Mouse (Mus musculus): ENCODE results near the gene Csad. TPM values are rescaled to one million over a fixed set of nuclear protein-coding genes. Genes with fewer than 3 reads are reported as not detected.

Gene Csad
- polyA plus RNA-seq, 1 experiment = 181 TPM

GRCm38 (mm10) chr15:102194439-102194838, 10.1 kb downstream of the Csad start:
- Histone ChIP-seq H3K4me3 (ENCODE audit: insufficient read depth, low read depth, low read length) (no peak overlapping the region), H3K27ac (replicated peaks; ENCODE audit: low read depth, low read length) (no peak overlapping the region), H3K4me1 (ENCODE audit: control insufficient read depth, insufficient read depth, insufficient read length, low read length) (peaks cover 2% of the 10 kb centered on the region)

- Histone ChIP-seq H3K27ac (replicated peaks; ENCODE audit: low read depth, low read length) (no peak overlapping the region), H3K4me3 (ENCODE audit: insufficient read depth, low read depth, low read length) (no peak overlapping the region), H3K4me1 (ENCODE audit: control insufficient read depth, insufficient read depth, insufficient read length, low read length) (no peaks in the 10 kb centered on the region; the same call in none of the 2 replicates)
These were observed 10.9 kb downstream of the Csad start for GRCm38 (mm10) chr15:102193652-102194051.

- Histone ChIP-seq H3K4me3 (ENCODE audit: insufficient read depth, low read depth, low read length) (no peak overlapping the region), H3K27ac (replicated peaks; ENCODE audit: low read depth, low read length) (peak overlapping the region; percentile 62), H3K4me1 (ENCODE audit: control insufficient read depth, insufficient read depth, insufficient read length, low read length) (no peaks in the 10 kb centered on the region; the same call in none of the 2 replicates)
These were observed 11.6 kb downstream of the Csad start for GRCm38 (mm10) chr15:102192820-102193386.

- Histone ChIP-seq H3K4me1 (ENCODE audit: control insufficient read depth, insufficient read depth, insufficient read length, low read length) (no peaks in the 10 kb centered on the region; the same call in none of the 2 replicates), H3K27ac (replicated peaks; ENCODE audit: low read depth, low read length) (peak overlapping the region; percentile 62), H3K4me3 (ENCODE audit: insufficient read depth, low read depth, low read length) (no peak overlapping the region)
These were observed 12.2 kb downstream of the Csad start for GRCm38 (mm10) chr15:102192271-102192812.

DNA sequence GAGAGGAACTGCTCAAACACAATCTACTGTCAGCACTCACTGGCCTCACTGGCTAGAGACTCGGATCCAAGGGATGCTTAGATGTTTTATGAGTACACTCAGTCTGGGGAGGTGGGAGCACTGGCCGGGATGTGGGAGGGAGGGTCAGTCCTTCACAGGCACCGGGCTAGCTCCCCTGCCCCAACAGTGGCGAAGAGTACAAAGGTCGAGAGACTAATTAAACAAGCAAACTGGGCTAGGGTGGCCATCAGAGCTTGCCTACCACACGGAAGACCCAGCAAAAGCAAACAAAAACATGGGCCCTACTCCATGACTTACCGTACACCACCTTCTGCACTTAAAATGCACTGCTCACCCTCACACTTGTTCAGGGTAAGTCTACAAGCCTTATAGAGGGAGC, 12.8 kb downstream of the Csad start:
- H3K27ac ChIP-seq (replicated peaks; ENCODE audit: low read depth, low read length) = no peak overlapping the region
- no peaks in the 10 kb centered on the region; the same call in none of the 2 replicates for H3K4me1 ChIP-seq (ENCODE audit: control insufficient read depth, insufficient read depth, insufficient read length, low read length)

DNA sequence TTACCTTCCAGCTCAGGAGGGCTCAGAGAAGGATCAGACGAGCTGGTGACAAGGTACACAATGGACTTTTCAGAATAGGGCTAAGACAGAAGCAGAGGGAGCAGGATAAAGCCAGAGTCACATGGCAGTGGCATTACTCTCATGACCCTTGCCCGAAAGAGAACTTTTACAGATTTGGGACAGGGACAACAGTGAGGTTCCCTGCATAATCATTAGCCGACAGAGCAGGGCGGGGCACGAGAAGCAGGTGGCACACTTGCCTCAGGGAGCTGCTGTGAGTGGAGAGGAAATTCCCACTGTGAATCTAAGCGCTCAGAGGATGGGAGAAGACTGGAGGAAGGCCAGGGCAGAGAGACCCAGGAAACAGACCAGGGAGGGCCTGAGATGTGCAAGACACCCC, 15.6 kb downstream of the Csad start:
- no peak overlapping the region for H3K4me3 ChIP-seq (ENCODE audit: insufficient read depth, low read depth, low read length)
- no peak overlapping the region for H3K27ac ChIP-seq (replicated peaks; ENCODE audit: low read depth, low read length)

More for the DNA sequence above, 12.8 kb downstream of the Csad start:
- H3K4me3 ChIP-seq (ENCODE audit: insufficient read depth, low read depth, low read length) = no peak overlapping the region

GRCm38 (mm10) chr15:102188096-102188495, 16.4 kb downstream of the Csad start:
- Histone ChIP-seq H3K27ac (replicated peaks; ENCODE audit: low read depth, low read length) (no peak overlapping the region), H3K4me3 (ENCODE audit: insufficient read depth, low read depth, low read length) (no peak overlapping the region), H3K4me1 (ENCODE audit: control insufficient read depth, insufficient read depth, insufficient read length, low read length) (peaks cover 4% of the 10 kb centered on the region)

More for the DNA sequence above, 15.6 kb downstream of the Csad start:
- H3K4me1 ChIP-seq (ENCODE audit: control insufficient read depth, insufficient read depth, insufficient read length, low read length) = peaks cover 4% of the 10 kb centered on the region

- Histone ChIP-seq H3K27ac (replicated peaks; ENCODE audit: low read depth, low read length) (no peak overlapping the region), H3K4me1 (ENCODE audit: control insufficient read depth, insufficient read depth, insufficient read length, low read length) (peaks cover 4% of the 10 kb centered on the region), H3K4me3 (ENCODE audit: insufficient read depth, low read depth, low read length) (no peak overlapping the region)
These were observed 18.3 kb downstream of the Csad start for GRCm38 (mm10) chr15:102186239-102186638.

- Histone ChIP-seq H3K27ac (replicated peaks; ENCODE audit: low read depth, low read length) (no peak overlapping the region), H3K4me3 (ENCODE audit: insufficient read depth, low read depth, low read length) (no peak overlapping the region), H3K4me1 (ENCODE audit: control insufficient read depth, insufficient read depth, insufficient read length, low read length) (peaks cover 4% of the 10 kb centered on the region; the same call in 1 of the 2 replicates)
These were observed 21.4 kb downstream of the Csad start for GRCm38 (mm10) chr15:102183076-102183475.

DNA sequence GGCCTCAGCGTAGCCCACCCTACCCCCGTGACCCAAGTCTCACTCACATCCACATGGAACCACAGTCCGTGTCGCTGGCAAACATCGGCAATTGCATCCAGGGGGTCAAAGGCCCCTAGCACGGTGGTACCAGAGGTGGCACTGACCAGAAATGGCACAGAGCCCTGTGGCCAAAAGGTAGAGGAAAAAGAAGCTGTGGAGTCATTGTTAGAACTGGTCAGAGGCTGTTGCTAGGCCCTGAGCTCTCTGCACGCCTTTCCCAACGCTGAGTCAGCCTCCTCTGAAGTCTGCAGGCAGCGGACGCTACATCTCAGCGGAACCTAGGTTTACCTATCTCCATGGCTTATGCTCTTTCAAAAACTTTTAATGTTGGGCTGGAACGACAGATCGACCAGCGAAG, 24.6 kb downstream of the Csad start:
- no peak overlapping the region for H3K27ac ChIP-seq (replicated peaks; ENCODE audit: low read depth, low read length)

GRCm38 (mm10) chr15:102179106-102179505, 25.4 kb downstream of the Csad start:
- Histone ChIP-seq H3K4me1 (ENCODE audit: control insufficient read depth, insufficient read depth, insufficient read length, low read length) (no peaks in the 10 kb centered on the region), H3K27ac (replicated peaks; ENCODE audit: low read depth, low read length) (no peak overlapping the region), H3K4me3 (ENCODE audit: insufficient read depth, low read depth, low read length) (no peak overlapping the region)

More for the DNA sequence above, 24.6 kb downstream of the Csad start:
- Histone ChIP-seq H3K4me3 (ENCODE audit: insufficient read depth, low read depth, low read length) (no peak overlapping the region), H3K4me1 (ENCODE audit: control insufficient read depth, insufficient read depth, insufficient read length, low read length) (no peaks in the 10 kb centered on the region)

DNA sequence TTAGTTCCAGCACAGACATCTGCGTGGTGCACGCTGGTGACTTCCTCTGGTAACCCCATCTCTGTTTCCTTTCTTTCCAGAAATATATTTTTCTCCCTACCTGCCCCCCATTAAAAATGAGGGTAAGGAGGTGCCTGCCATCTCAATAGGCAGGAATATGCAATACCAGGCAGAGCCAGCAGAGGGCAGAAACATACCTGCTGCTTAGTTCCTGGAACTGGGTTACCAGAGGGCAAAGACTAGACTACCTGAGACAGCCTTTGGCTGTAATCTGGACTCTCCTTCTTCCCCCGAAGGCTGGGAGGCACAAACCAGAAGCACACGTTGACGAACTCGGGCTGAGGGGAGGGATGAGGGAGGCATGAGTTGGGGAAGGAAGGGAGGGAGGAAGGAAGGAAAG, 26.2 kb downstream of the Csad start:
- H3K27ac ChIP-seq (replicated peaks; ENCODE audit: low read depth, low read length) = no peak overlapping the region
- H3K4me1 ChIP-seq (ENCODE audit: control insufficient read depth, insufficient read depth, insufficient read length, low read length) = no peaks in the 10 kb centered on the region
- no peak overlapping the region for H3K4me3 ChIP-seq (ENCODE audit: insufficient read depth, low read depth, low read length)

GRCm38 (mm10) chr15:102177417-102177816, 27.1 kb downstream of the Csad start:
- Histone ChIP-seq H3K4me3 (ENCODE audit: insufficient read depth, low read depth, low read length) (no peak overlapping the region), H3K4me1 (ENCODE audit: control insufficient read depth, insufficient read depth, insufficient read length, low read length) (no peaks in the 10 kb centered on the region), H3K27ac (replicated peaks; ENCODE audit: low read depth, low read length) (no peak overlapping the region)

DNA sequence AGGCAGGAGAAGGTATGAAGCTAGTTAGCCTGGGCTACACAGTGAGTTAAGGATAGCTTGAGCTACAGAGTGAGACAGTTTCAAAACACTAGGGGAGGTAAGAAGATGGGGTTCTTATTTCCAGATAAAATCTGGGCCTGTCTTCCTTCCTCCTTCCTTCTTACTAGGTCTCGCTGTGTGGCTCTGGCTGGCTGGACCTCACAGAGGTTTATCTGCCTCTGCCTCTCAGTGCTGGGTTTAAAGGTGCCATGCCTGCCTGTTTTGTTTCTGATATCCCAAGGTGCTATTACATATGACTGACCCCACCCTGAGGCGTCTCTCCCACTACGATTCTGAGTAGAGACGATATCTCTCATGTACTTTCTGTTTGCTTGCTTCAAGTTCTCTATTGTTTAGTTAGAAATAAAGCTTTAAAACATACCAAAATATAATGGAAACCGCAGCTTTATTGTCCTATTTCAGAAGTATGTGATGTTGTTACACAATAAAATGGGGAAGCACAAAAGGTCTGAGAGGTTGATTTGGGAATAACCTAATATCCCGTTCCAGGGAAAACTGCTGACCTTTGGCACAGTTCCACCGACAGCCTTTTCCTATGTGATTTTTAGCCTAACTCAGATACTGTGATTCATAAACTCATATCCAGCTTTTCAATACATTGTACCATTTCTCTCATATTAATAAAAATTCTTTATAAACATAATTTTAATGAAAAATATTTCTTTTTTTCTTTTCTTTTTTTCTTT, 27.8 kb downstream of the Csad start:
- H3K4me3 ChIP-seq (ENCODE audit: insufficient read depth, low read depth, low read length) = no peak overlapping the region
- no peaks in the 10 kb centered on the region for H3K4me1 ChIP-seq (ENCODE audit: control insufficient read depth, insufficient read depth, insufficient read length, low read length)
- H3K27ac ChIP-seq (replicated peaks; ENCODE audit: low read depth, low read length) = no peak overlapping the region

DNA sequence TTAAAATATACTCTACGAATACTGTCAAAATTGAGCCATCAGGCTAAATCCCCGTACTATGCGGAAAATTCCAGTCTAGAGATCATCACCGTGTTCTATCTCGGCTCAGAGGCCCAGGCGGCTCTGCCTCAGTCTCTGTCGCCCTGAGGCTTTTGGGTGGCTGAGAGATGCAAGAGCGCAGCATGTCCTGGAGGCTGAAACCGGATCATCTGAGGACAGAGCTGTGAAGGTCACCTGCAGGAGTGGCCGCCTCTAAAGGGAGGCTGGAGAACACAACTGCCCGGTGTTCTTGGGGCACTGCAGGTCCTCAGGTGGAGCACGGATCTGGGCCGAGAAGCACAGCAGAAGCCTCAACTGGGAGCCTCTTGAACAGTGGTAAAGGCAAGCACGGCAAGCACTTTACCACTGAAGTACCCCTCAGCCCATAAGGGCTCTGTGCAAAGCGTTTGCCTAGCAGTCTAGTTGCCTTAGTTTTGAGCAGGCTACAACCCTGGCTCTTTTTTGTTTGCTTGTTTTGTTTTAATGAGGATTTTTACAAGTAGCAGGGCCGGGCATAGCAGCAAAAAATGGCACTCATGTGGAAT, 28.7 kb downstream of the Csad start:
- no peak overlapping the region for H3K4me3 ChIP-seq (ENCODE audit: insufficient read depth, low read depth, low read length)
- no peaks in the 10 kb centered on the region for H3K4me1 ChIP-seq (ENCODE audit: control insufficient read depth, insufficient read depth, insufficient read length, low read length)
- H3K27ac ChIP-seq (replicated peaks; ENCODE audit: low read depth, low read length) = no peak overlapping the region

Data from brown adipose tissue, adult 24 weeks (tissue).